Mouse (Mus musculus) E14TG2a.4 (cell line): Measurements from ENCODE around the gene 9230104L09Rik.

Source experiments
- CTCF ChIP-seq: conservative IDR thresholded peaks from 2 replicates; pipeline ENCODE4 v1.5.1; 2014; ENCODE audit warnings: low read length
- NANOG ChIP-seq: IDR thresholded peaks from 2 replicates; pipeline ENCODE4 v1.6.1; 2014; ENCODE audit warnings: borderline replicate concordance, low read length, mixed read lengths

DNA sequence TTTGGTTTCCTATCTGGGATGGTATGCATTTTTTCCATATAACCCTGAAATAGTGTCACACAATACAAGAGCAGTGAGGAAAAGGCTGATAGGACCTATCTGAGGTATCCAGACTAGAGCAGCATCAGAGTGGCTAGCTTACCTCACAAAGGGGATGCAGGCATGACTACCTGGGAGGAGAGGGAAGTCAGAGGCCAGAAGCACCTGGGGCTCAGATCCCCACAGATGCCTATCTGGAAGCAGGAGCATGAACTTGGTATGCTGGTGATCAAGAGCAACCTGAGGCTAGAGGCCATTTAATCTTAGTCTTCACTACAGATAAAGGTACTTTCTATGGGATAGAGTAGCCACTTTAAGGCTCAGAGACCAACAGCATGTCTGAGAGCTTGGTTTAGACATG is 44.9 kb downstream of the 9230104L09Rik start, which contains the start of gene Cst13:
- TF ChIP-seq CTCF, result no peak
- TF ChIP-seq NANOG, result no peak
